Mouse (Mus musculus): ENCODE data around the gene Olfr771. TPM values are rescaled to one million over a fixed set of nuclear protein-coding genes. Genes with fewer than 3 reads are reported as not detected.
"Not testable (repeated sequence)": the region's sequence is repeated elsewhere in the genome, so short reads cannot be mapped to it uniquely, and the experiment has no call there.

Gene Olfr771
- total RNA-seq (2021) (not detected), polyA plus RNA-seq (2012; rRNA removed) (not detected in 2 replicates)
- long read RNA-seq: 0 reads

GRCm38 (mm10) chr10:129164651-129165050, at the start of gene Olfr771:
Olfr771 (minus strand) TSS chr10:129164751.
- no peak for DNase-seq

GRCm38 (mm10) chr10:129187319-129187718, 22.8 kb upstream of the Olfr771 start, which contains the start of gene Olfr773:
Olfr773 (minus strand) TSS chr10:129187419.
- H3K27ac ChIP-seq; intact Hi-C loops (cut with DNase I); H3K27me3 ChIP-seq (ENCODE audit: control insufficient read depth, insufficient read depth, low read length); H3K9ac ChIP-seq (ENCODE audit: low read depth, low read length); H3K36me3 ChIP-seq (ENCODE audit: control insufficient read depth, insufficient read depth, low read length); H3K4me1 ChIP-seq (ENCODE audit: control insufficient read depth, insufficient read depth, low read length); H3K79me2 ChIP-seq (replicated peaks; ENCODE audit: control insufficient read depth, insufficient read depth, low read length); H3K4me3 ChIP-seq; DNase-seq: not testable (repeated sequence)

More at GRCm38 (mm10) chr10:129164651-129165050, at the start of gene Olfr771:
- Histone ChIP-seq H3K4me3 (no peak within 1 kb of the TSS), H3K4me1 (ENCODE audit: control insufficient read depth, insufficient read depth, low read length) (no peaks in the 10 kb centered on the region), H3K27me3 (ENCODE audit: control insufficient read depth, insufficient read depth, low read length) (no peaks in the 10 kb centered on the region), H3K9ac (ENCODE audit: low read depth, low read length) (no peak within 1 kb of the TSS), H3K36me3 (ENCODE audit: control insufficient read depth, insufficient read depth, low read length) (no peaks in the 10 kb centered on the region), H3K27ac (no peak within 1 kb of the TSS), H3K79me2 (replicated peaks; ENCODE audit: control insufficient read depth, insufficient read depth, low read length) (no peaks in the 10 kb centered on the region)
- WGBS: 65% methylated on average over 1 of the region's 1 CpGs
- intact Hi-C loops (cut with DNase I): no loop called here
- TF ChIP-seq POLR2A (IDR thresholded peaks at IDR 0.05; ENCODE audit: insufficient read depth, low read depth, low read length): no peak
- no peak for TF ChIP-seq CTCF (IDR thresholded peaks at IDR 0.05)
- no peak for TF ChIP-seq EP300 (IDR thresholded peaks at IDR 0.05; ENCODE audit: insufficient read depth, low read depth, low read length)

GRCm38 (mm10) chr10:129177821-129178220, 13.3 kb upstream of the Olfr771 start, which contains the start of gene Olfr772:
Olfr772 (minus strand) TSS chr10:129177921.
- WGBS: 75% methylated on average over 4 of the region's 4 CpGs
- intact Hi-C loops (cut with DNase I): not testable (repeated sequence)

GRCm38 (mm10) chr10:129138898-129139297, 25.7 kb downstream of the Olfr771 start, which contains the start of gene Olfr770:
Olfr770 (minus strand) TSS chr10:129138998.
- no peaks in the 10 kb centered on the region for H3K4me1 ChIP-seq (ENCODE audit: control insufficient read depth, insufficient read depth, low read length)
- TF ChIP-seq EP300 (IDR thresholded peaks at IDR 0.05; ENCODE audit: insufficient read depth, low read depth, low read length) (no peak), CTCF (IDR thresholded peaks at IDR 0.05) (no peak), POLR2A (IDR thresholded peaks at IDR 0.05; ENCODE audit: insufficient read depth, low read depth, low read length) (no peak)
- no peak within 1 kb of the TSS for H3K9ac ChIP-seq (ENCODE audit: low read depth, low read length)

More at GRCm38 (mm10) chr10:129177821-129178220, 13.3 kb upstream of the Olfr771 start, which contains the start of gene Olfr772:
- not testable (repeated sequence) for H3K4me3 ChIP-seq; H3K79me2 ChIP-seq (replicated peaks; ENCODE audit: control insufficient read depth, insufficient read depth, low read length); DNase-seq; H3K27me3 ChIP-seq (ENCODE audit: control insufficient read depth, insufficient read depth, low read length); H3K9ac ChIP-seq (ENCODE audit: low read depth, low read length); H3K36me3 ChIP-seq (ENCODE audit: control insufficient read depth, insufficient read depth, low read length); H3K27ac ChIP-seq; H3K4me1 ChIP-seq (ENCODE audit: control insufficient read depth, insufficient read depth, low read length)

GRCm38 (mm10) chr10:129117761-129118160, 46.8 kb downstream of the Olfr771 start, which contains the start of gene Olfr769:
Olfr769 (minus strand) TSS chr10:129117861.
- Histone ChIP-seq H3K79me2 (replicated peaks; ENCODE audit: control insufficient read depth, insufficient read depth, low read length) (no peaks in the 10 kb centered on the region), H3K4me1 (ENCODE audit: control insufficient read depth, insufficient read depth, low read length) (no peaks in the 10 kb centered on the region), H3K9ac (ENCODE audit: low read depth, low read length) (no peak within 1 kb of the TSS), H3K36me3 (ENCODE audit: control insufficient read depth, insufficient read depth, low read length) (no peaks in the 10 kb centered on the region), H3K4me3 (no peak within 1 kb of the TSS), H3K27me3 (ENCODE audit: control insufficient read depth, insufficient read depth, low read length) (no peaks in the 10 kb centered on the region), H3K27ac (no peak within 1 kb of the TSS)
- TF ChIP-seq CTCF (IDR thresholded peaks at IDR 0.05): no peak
- TF ChIP-seq POLR2A (IDR thresholded peaks at IDR 0.05; ENCODE audit: insufficient read depth, low read depth, low read length): no peak
- no peak for TF ChIP-seq EP300 (IDR thresholded peaks at IDR 0.05; ENCODE audit: insufficient read depth, low read depth, low read length)
- WGBS: 82% methylated on average over 2 of the region's 2 CpGs
- intact Hi-C loops (cut with DNase I): no loop called here
- no peak for DNase-seq

More at GRCm38 (mm10) chr10:129138898-129139297, 25.7 kb downstream of the Olfr771 start, which contains the start of gene Olfr770:
- no peak within 1 kb of the TSS for H3K4me3 ChIP-seq
- no peaks in the 10 kb centered on the region for H3K27me3 ChIP-seq (ENCODE audit: control insufficient read depth, insufficient read depth, low read length)
- H3K36me3 ChIP-seq (ENCODE audit: control insufficient read depth, insufficient read depth, low read length): no peaks in the 10 kb centered on the region
- no peaks in the 10 kb centered on the region for H3K79me2 ChIP-seq (replicated peaks; ENCODE audit: control insufficient read depth, insufficient read depth, low read length)
- H3K27ac ChIP-seq: no peak within 1 kb of the TSS
- no peak for DNase-seq
- intact Hi-C loops (cut with DNase I): no loop called here
- WGBS: 61% methylated on average over 2 of the region's 2 CpGs

GRCm38 (mm10) chr10:129115146-129115545, 49.4 kb downstream of the Olfr771 start:
- H3K27ac ChIP-seq: no peak overlapping the region
- H3K9ac ChIP-seq (ENCODE audit: low read depth, low read length): no peak overlapping the region
- H3K36me3 ChIP-seq (ENCODE audit: control insufficient read depth, insufficient read depth, low read length): no peaks in the 10 kb centered on the region
- no peaks in the 10 kb centered on the region for H3K4me1 ChIP-seq (ENCODE audit: control insufficient read depth, insufficient read depth, low read length)
- intact Hi-C loops (cut with DNase I): no loop called here
- no peak for DNase-seq
- WGBS: 89% methylated on average over 3 of the region's 3 CpGs
- no peak overlapping the region for H3K4me3 ChIP-seq
- H3K27me3 ChIP-seq (ENCODE audit: control insufficient read depth, insufficient read depth, low read length): no peaks in the 10 kb centered on the region
- no peak for TF ChIP-seq CTCF (IDR thresholded peaks at IDR 0.05)
- no peak for TF ChIP-seq POLR2A (IDR thresholded peaks at IDR 0.05; ENCODE audit: insufficient read depth, low read depth, low read length)
- TF ChIP-seq EP300 (IDR thresholded peaks at IDR 0.05; ENCODE audit: insufficient read depth, low read depth, low read length): no peak
- H3K79me2 ChIP-seq (replicated peaks; ENCODE audit: control insufficient read depth, insufficient read depth, low read length): no peaks in the 10 kb centered on the region

Other genes with a start within 250 kb of the Olfr771 start
- 1 to 10 TPM; 5.2 to 5.9 TPM for gene Rdh5, start 241.9 kb downstream of the Olfr771 start, total RNA-seq (2021)
- gene Rdh5, start 241.9 kb downstream of the Olfr771 start, polyA plus RNA-seq (2012; rRNA removed): 19.4 and 24.9 TPM in 2 replicates
- 100 to 1,000 TPM; 181 to 201 TPM for gene Bloc1s1, start 240.7 kb downstream of the Olfr771 start, total RNA-seq (2021)
- gene Bloc1s1, start 240.7 kb downstream of the Olfr771 start, polyA plus RNA-seq (2012; rRNA removed): 229 and 234 TPM in 2 replicates
- gene Itga7, start 230.9 kb downstream of the Olfr771 start, total RNA-seq (2021): 100 to 1,000 TPM; 140 to 155 TPM
- gene Itga7, start 230.9 kb downstream of the Olfr771 start, polyA plus RNA-seq (2012; rRNA removed): 151 and 206 TPM in 2 replicates
- not detected for gene Mettl7b, start 203.8 kb downstream of the Olfr771 start, total RNA-seq (2021)
- 0.18 and 0.53 TPM in 2 replicates for gene Mettl7b, start 203.8 kb downstream of the Olfr771 start, polyA plus RNA-seq (2012; rRNA removed)
- not detected for gene Olfr9, start 175.3 kb downstream of the Olfr771 start, total RNA-seq (2021)
- gene Olfr9, start 175.3 kb downstream of the Olfr771 start, polyA plus RNA-seq (2012; rRNA removed): not detected in 2 replicates
- gene Olfr763, start 154.0 kb downstream of the Olfr771 start, total RNA-seq (2021): not detected
- not detected in 2 replicates for gene Olfr763, start 154.0 kb downstream of the Olfr771 start, polyA plus RNA-seq (2012; rRNA removed)
- not detected for gene Olfr764-ps1, start 124.9 kb downstream of the Olfr771 start, total RNA-seq (2021)
- gene Olfr764-ps1, start 124.9 kb downstream of the Olfr771 start, polyA plus RNA-seq (2012; rRNA removed): not detected in 2 replicates
- gene Olfr765, start 114.8 kb downstream of the Olfr771 start, total RNA-seq (2021): not detected
- gene Olfr765, start 114.8 kb downstream of the Olfr771 start, polyA plus RNA-seq (2012; rRNA removed): not detected in 2 replicates
- gene Olfr766-ps1, start 95.8 kb downstream of the Olfr771 start, total RNA-seq (2021): not detected
- not detected in 2 replicates for gene Olfr766-ps1, start 95.8 kb downstream of the Olfr771 start, polyA plus RNA-seq (2012; rRNA removed)
- gene Olfr767, start 81.8 kb downstream of the Olfr771 start, total RNA-seq (2021): not detected
- gene Olfr767, start 81.8 kb downstream of the Olfr771 start, polyA plus RNA-seq (2012; rRNA removed): not detected in 2 replicates
- not detected for gene Olfr768, start 65.4 kb downstream of the Olfr771 start, total RNA-seq (2021)
- gene Olfr768, start 65.4 kb downstream of the Olfr771 start, polyA plus RNA-seq (2012; rRNA removed): not detected in 2 replicates
- gene Olfr769, start 46.9 kb downstream of the Olfr771 start, total RNA-seq (2021): not detected
- gene Olfr769, start 46.9 kb downstream of the Olfr771 start, polyA plus RNA-seq (2012; rRNA removed): not detected in 2 replicates
- gene Olfr770, start 25.8 kb downstream of the Olfr771 start, total RNA-seq (2021): not detected
- not detected in 2 replicates for gene Olfr770, start 25.8 kb downstream of the Olfr771 start, polyA plus RNA-seq (2012; rRNA removed)
- not detected for gene Olfr772, start 13.2 kb upstream of the Olfr771 start, total RNA-seq (2021)
- gene Olfr772, start 13.2 kb upstream of the Olfr771 start, polyA plus RNA-seq (2012; rRNA removed): not detected in 2 replicates
- gene Olfr773, start 22.7 kb upstream of the Olfr771 start, total RNA-seq (2021): not detected
- not detected in 2 replicates for gene Olfr773, start 22.7 kb upstream of the Olfr771 start, polyA plus RNA-seq (2012; rRNA removed)
- not detected for gene Olfr774, start 71.5 kb upstream of the Olfr771 start, total RNA-seq (2021)
- not detected in 2 replicates for gene Olfr774, start 71.5 kb upstream of the Olfr771 start, polyA plus RNA-seq (2012; rRNA removed)
- gene Olfr775, start 83.7 kb upstream of the Olfr771 start, total RNA-seq (2021): not detected
- gene Olfr775, start 83.7 kb upstream of the Olfr771 start, polyA plus RNA-seq (2012; rRNA removed): not detected in 2 replicates
- not detected for gene Olfr776, start 94.4 kb upstream of the Olfr771 start, total RNA-seq (2021)
- not detected in 2 replicates for gene Olfr776, start 94.4 kb upstream of the Olfr771 start, polyA plus RNA-seq (2012; rRNA removed)
- not detected for gene Olfr777, start 106.7 kb upstream of the Olfr771 start, total RNA-seq (2021)
- gene Olfr777, start 106.7 kb upstream of the Olfr771 start, polyA plus RNA-seq (2012; rRNA removed): not detected in 2 replicates
- not detected for gene Olfr780, start 153.4 kb upstream of the Olfr771 start, total RNA-seq (2021)
- not detected in 2 replicates for gene Olfr780, start 153.4 kb upstream of the Olfr771 start, polyA plus RNA-seq (2012; rRNA removed)
- not detected for gene Olfr781, start 164.1 kb upstream of the Olfr771 start, total RNA-seq (2021)
- gene Olfr781, start 164.1 kb upstream of the Olfr771 start, polyA plus RNA-seq (2012; rRNA removed): not detected in 2 replicates
- gene Olfr782, start 184.1 kb upstream of the Olfr771 start, total RNA-seq (2021): not detected
- not detected in 2 replicates for gene Olfr782, start 184.1 kb upstream of the Olfr771 start, polyA plus RNA-seq (2012; rRNA removed)
- under 1 TPM; 0.07 to 0.10 TPM for gene Olfr784, start 219.3 kb upstream of the Olfr771 start, total RNA-seq (2021)
- 0.06 TPM in 1 of 2 replicates, not detected in the other for gene Olfr784, start 219.3 kb upstream of the Olfr771 start, polyA plus RNA-seq (2012; rRNA removed)
- not detected for gene Olfr785, start 240.7 kb upstream of the Olfr771 start, total RNA-seq (2021)
- gene Olfr785, start 240.7 kb upstream of the Olfr771 start, polyA plus RNA-seq (2012; rRNA removed): not detected in 2 replicates

Measured in heart, adult 2 months (tissue).